Mouse (Mus musculus): ENCODE measurements around the gene Rpain.

The Rpain gene

DNA sequence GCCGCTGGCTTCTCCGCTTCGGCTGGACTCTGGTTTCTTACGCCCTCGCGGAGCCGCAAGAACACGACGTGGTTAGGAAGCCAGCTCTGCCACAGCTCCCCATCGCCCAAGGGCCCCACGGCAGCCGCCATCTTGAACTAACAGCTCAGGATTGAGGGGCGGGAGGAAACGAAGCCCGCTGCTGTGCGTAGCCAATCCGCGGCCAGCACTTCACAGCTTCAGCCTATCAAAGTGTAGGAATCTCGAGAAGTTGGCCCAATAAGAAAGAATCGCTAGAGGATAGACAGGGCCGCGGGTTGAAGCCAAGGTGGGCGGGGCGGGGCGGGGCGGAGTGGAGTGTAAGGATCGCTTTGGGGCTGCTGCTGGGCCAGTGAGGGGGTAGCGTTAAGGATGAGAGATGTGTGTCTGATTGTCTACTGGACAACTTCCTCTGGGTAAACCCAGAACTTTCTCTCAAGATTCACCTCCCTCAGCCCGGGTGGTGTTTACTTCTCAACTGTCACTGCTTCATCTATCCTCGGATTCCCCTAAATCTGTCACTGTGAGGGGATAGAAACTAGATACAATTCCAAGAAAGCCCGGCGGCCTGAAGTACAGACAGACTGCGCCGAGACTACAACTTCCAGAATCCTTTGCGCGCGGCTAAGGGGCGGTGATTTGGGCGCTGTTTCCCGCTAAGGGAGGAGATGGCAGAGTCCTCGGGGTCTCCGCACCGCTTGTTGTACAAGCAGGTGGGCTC lies at the start of gene Rpain, which contains the start of gene Nup88:
Gene Rpain (plus strand): TSS at position 393 of the 739 bp plus-strand sequence.
Gene Nup88 (minus strand): TSS at position 153 of the 739 bp plus-strand sequence.
- peak; percentile 100 for DNase-seq

DNA sequence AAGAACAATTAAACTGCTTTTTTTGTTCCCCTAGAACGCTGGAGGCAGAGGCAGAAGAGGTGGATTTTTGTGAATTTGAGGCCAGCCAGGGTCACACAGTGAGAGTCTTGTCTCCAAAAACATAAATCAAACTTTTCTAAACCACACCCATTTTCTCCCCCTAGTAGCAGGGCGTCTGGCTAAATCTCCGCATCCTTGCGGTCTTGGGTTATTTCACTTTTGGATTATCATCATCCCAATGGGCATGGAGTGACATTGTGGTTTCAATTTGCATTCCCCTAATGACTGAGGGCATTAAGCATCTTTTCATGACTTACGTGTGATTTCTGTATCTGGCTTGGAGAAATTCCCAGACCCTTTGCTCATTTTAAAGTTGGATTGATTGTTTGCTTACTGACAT lies 38.6 kb upstream of the Rpain start:
- peak; percentile 7 for DNase-seq

DNA sequence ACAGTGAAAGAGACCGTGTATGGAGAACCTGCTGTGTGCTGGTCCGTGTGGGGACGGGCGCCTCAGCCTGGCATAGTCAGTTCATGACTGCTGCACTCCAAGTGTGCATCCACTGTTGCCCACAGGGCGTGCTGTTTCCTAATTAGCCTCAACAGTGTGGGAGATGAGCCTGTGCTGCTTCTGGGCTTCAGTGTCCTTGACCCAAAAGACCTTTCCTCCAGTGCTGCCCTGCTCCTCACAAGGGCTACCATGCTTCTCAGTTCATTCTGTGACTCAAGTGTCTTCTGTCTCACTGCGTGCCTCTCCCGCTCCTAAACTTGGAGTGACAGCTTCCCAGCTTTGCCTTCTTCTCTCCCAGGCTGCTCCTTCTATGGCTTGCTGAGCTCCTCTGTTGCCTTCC lies 34.7 kb upstream of the Rpain start:
- DNase-seq = peak; percentile 52

DNA sequence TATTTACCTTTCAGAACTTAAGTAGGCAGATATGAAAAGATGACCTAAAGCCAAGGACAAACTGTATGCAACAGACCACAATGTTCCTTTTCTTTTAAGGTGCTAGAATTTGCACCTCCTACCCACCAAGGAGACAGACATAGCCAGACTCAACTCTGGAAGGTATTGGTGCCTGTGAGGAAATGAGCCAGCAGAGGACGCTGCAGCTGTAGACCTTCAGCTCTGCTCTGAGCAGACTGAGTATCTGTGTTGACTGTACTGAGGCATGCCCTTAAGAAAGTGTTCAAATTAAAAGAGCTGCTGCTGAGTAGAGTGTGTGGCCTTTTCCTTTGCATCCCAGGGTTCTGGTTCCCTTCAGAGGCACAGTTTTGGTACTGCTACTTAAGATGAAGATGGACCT lies 27.4 kb upstream of the Rpain start:
- no peak for DNase-seq

DNA sequence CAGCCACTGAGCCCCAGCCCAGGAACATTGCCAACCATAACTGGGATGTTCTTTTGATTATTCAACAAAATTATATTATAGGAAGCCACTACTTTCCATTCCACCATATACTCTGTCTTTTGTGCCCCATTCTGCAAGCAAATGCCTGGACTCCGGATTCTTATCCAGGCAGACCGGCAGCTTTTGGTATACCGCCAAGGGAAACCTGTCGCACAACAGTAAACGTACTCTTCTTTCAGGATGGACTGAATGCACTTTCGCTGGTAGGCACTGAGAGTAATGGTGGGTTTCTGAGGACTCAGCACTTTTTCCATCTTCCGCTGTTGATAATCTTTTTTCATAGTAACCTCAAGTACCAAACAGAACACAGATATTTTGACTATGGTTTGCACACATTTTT lies 26.4 kb upstream of the Rpain start:
- DNase-seq = no peak

DNA sequence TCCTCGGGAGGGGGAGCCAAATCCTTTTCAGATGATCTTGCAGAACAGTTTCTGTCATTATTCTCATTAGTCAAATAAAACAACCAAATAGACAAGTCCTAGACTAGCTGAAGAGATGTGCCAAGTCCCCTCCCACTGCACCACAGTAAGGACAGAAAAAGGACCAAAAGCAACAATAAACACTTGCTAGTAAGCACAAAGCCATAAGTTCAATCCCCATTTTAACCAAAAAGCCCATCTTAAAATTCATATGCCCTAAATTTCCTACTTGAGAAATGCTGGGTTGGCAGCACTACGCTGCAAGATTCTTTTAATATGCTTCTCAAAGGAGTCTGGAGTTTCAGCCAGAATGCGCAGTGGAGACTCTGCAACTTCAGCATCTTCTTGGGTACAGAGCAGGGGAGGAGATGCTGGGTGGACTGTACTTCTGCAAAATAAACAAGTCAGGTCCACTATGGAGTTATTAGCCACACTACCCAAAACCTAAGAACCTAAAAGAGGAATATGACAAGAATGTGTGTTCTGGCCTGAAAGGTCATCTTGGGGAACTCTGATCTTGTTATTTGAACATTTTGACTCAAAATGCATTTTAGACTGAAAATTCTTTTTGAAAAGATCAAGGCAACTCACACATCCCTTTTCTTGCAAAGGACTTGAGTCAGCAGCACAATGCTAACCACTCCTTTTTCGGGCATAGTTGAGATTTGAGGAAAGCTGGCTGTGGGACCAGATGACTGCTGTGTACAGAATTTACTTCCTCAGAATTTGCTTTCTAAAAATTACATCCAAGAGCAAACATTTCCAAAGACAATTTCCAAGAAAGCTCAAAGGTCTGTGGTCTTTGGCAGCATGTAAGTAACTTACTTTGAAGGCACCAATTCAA lies 24.8 kb upstream of the Rpain start:
- peak; percentile 92 for DNase-seq

DNA sequence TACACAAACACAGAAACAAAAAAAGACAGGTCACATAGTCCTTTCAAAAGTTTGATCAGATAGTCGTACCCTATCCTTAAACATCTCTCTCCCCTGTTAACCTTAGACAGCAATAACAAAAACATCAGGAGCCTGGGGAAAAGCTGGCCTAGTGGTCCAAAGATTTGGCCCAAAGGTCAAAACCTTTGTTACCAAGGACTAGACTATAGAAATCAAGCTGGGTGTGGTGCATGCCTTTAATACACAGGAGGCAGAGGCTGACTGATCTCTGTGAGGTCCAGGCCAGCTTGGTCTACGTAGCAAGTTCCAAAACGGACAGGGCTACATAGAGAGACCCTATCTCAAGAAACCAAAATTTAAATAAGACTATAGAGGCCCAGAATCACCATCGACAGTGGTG lies 15.3 kb upstream of the Rpain start:
- no peak for DNase-seq

DNA sequence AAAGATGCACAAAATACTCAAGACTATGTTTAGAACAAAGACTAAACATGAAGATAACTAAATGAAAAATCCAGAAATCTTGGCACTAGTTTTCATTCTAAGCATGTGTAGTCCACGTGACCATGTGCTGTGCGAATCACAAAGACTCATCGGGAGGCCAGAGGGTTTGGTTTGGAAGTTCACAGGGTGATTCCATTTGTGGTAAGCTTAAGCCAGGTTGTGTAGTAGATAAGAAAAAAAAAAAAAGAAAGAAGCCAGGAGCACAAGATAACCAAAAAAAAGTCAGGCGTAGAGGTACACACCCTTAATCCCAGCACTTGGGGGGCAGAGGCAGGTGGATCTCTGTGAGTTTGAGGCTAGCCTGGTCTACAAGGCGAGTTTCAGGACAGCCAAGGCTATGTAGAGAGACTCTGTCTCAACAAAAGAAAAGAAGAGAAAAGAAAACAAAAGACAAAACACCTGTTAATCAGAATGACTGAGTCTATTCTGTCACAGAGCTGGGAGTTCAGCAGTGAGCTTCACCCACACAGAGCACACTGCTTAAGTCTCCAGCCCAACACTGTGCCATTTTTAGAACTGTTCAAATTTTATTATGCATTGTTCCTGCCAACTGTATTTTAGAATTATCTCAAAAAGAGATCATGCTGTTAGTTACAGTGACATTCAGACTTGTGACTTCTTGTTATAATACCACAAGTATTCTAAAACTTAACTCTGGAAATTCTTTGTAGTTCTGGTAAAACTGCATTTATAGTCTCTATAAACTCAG lies 9.0 kb upstream of the Rpain start:
- DNase-seq = no peak

DNA sequence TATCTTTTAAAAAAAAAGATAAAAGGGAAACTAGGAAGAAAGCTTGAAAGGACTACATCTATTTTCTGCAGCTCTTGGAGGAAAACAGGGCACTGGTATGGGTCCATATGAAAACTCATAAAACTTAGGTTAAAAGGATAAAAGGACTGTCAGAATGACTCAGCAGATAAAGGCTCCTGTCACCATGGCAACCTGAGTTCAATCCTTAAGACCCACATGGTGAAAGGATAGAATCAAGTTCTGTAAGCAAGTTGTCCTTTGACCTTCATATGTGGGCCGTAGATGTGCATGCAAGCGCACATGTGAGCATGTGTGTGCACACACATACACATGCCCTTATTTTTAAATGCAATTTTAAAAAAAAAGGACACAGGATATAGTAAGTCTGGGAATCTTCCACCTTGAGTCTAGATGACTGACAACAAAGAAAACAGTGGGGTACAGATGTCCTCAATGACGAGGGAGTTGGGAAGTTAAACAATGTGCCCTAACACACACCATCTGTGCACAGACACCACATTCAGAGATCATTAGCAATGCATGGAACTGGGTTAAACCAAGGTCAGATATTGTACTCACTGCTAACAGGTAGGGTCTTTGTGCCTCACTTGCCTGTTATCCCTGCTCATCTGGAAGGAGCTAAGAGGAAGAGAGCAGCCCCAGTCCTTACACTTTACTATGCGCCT lies 5.6 kb upstream of the Rpain start:
- DNase-seq = no peak

DNA sequence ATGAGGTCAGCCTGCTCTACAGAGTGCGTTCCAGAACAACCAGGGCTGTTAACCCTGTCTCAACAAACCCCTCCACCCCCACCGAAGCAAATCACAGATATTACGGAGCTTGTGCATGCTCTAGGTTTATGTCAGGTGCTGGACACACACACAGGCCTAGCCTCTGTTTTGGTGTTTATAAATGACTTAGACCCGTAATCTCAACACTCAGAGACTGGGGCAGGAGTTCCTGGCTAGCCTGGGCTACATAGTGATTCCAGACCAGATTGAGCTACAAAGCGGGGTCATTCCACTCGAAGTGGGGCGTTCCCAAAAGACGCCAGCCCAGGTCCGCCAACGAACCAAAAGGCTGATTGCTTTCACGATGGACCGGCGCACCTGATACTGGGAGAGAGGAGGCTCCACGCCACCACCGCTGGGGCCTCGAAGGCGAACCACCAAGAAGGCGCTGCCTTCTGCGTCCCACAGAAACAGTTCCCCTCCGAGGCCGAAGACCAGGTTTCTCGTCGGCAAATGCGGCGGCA lies 680 bp upstream of the Rpain start:
- DNase-seq = no peak

DNA sequence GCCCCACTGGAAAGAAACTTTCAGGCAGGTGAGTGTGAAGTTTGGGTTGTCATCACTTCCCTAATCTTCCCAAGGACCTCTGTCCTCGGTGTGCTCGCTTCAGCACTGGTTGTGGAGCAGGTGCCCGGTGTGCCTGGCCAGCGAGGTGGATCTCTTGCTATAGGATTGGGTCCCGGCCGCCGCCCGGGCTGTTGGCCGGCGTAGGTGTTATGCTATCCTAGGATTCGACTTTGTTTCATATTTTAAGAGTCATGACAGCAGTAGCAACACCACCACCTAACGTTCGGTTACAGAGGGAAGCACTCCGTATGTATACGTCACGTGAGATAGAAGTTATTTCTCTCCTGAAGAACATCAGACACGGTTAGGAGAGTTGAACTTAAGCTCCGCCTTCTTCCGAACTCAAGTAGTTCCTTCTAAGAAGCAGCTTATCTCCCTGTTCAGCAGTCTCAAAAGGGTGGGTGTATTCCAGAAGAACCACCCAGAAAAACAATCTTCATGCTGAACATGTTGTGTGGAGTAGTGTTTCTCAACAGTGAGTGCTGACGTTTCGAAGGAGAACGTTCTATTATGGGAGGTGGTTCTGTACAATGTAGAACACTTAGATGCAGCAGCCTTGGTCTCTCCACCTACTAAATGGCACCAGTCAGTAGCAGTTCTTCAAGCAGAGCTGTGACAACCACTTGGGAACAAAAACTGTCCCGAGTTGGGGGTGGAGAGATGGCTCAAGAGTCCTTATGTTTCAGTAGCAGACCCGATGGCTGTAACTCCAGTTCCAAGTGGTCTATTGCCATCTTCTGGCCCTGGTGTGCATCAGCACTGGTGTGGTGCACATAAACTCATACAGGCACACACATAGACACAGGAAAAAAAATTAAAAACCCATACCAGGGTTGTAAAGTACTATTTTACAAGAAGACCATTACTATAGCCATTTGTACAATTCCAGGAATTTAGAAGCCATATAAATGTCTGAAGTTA lies 837 bp downstream of the Rpain start:
- no peak for DNase-seq

DNA sequence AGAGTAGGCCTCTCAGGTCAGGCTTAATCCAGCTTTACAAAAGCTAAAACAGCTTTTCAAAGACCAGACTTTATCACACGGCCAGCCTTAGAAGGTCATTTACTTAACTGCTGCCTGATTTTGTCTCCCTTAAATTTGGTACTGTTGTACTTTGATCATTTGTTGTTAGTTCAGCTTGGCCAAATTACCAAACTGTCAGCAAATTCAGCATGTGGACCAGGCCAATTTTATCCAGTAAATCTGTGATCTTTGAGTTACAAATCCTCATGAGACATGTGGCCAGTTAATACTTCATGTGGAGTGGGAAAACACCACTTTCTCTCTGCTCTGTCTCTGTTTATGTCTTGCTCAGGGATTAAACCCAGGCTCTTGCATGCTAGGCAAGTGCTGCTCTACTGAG lies 2.6 kb downstream of the Rpain start:
- no peak for DNase-seq

DNA sequence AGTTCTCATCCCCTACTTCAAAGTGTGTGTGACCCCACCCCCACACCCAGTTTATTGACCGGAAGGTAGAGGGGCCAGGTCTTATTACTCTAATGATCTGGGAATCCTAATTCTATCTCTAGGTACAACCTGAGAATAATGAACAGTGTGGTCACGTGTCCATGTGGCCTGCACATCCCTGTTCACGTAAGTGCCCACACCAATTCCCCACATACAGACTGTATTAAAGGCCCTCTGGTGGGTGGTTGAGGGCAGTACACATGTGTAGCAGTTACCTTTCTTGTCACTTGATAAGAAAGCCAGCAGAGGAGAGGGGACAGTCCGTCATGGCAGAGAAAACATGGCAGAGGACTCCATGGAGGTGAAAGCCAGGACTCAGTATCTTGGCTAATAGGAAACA lies 3.9 kb downstream of the Rpain start:
- DNase-seq = no peak

DNA sequence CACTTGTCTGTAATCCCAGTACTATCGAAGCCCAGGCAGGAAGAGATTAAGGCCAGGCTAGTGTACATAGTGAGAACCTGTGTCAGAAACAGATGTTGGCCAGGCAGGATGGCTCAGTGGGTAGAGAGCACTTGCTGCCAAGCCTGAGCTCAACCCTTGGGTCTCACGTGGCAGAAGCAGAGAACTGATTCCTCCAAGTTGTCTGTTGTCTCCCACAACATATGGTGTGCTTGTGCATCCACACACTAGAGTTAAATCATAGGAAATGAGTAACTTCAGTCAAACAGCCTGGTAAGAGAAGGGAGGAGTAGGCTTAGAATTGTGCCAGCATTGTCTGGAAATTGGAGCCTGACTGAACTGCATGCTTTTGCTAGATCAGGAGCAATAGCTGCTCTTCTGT lies 5.2 kb downstream of the Rpain start:
- DNase-seq = no peak

DNA sequence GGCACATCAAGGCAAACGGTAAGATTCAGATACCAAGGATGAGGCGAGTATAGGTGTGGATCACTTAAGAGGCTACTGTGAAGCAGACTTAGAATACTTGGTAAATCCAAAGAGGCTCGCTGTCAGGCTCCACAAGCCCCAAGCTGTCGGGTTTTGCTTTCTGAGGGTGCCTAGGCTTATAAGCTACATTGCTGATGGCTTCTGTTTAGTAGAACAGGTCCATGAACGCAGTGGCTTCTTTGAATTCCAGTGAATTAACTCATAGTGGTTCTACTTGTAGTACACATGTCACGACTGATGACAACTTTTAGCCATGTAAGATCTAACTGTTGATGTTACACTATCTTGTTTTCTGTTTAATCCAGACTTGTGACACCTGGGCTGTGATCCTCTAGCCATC lies 7.3 kb downstream of the Rpain start:
- no peak for DNase-seq

DNA sequence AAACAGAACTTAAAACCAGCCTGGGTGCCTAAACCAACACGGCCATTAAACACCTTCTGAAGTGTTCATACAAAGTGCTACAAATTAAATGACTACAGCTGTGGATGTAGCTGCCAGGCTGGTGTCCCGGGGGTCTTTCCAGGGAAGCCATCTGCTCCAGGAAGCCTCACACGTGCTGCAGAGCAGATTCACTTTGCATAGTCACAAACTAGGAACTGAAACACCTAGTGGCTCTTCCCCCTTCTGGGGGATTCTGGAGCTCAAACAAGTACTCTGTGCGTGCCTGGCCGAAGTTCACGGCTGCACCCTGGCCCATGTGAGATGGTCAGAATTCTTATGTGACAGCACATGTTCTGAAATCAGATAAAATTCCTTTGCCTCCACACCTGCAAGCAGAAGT lies 10.2 kb downstream of the Rpain start:
- no peak for DNase-seq

DNA sequence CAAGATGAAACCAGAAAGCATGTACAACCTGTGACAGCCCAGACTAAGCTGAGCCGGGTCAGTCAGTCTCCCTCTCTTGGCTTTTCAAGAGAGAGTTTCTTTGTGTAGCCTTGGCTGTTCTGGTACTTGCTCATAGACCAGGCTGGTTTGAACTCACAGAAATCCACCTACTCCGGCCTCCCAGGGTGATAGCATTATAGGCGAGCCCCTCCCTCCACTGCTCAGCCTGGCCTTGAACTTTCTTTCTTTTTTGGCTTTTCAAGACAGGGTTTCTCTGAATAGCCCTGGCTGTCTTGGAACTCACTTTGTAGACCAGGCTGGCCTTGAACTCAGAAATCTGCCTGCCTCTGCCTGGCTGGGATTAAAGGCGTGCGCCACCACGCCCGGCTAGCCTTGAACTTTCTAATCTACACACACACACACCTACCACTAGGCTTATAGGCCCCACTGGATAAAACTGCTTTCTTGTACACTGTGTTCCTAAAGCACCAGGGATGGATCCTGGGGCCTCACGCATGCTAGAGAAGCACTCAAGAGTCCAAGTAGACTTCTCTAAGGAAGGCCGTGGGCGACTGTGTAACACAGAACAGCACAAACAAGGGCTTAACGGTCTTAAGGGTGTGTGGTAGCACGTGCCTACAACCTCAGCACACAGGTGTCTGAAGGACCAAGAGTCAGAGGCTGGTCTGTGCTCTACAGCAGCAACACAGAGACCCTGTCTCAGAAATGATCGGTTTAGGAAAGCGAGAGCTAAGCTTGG lies 10.9 kb downstream of the Rpain start:
- DNase-seq = no peak

DNA sequence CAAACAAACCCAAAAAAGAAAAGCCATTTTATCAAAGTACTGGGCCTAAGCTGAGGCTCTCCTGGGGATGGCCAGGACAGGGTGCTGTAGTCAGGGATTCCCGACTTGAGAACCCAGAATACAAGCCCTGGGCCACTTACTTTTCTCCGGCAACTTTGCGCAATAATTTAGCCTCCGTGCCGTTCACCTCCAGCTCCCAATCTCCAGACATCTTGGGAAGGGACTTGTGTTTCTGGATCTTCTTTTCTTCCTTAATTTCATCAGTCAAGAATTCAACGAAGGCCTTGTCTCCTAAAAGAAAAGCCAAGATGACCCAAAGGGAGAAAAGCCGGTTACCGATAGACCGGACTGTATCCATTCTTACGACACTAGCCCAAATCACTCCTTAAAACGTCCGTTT lies 12.0 kb downstream of the Rpain start:
- no peak for DNase-seq

DNA sequence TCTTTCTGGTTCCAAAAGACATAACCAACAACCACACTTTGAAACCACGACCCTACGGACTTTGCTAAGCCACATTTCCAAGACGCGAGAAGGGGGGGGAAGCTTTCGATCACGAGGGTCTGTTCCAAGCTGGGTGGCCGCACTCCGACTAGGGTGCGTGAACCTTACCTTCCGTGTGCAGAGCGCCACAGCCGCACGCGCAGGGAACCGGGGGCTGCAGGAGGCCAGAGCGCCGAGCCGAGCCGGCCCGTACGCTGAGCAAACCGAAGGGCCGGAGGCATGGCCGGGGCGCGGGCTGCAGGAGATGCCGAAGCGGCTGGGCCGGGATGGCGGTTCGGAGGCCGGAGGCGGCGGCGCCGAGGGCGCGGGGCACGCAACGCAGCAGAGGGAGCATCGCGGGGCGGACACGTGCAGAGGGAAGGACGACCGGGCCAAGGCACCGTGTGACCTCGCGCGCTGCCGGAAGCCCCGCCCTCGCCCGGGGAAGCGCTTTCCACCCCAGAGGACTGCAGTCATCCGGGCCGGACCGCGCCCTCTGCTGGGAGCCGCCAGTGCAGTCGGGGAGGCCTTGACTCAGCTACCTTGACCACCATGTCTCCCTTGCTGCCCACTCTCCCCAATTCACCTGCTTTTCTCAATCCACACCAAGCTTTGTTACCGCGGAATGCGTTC lies 12.7 kb downstream of the Rpain start, which contains the start of gene C1qbp:
Gene C1qbp (minus strand): TSS at position 470 of the 672 bp plus-strand sequence.
- peak; percentile 99 for DNase-seq

DNA sequence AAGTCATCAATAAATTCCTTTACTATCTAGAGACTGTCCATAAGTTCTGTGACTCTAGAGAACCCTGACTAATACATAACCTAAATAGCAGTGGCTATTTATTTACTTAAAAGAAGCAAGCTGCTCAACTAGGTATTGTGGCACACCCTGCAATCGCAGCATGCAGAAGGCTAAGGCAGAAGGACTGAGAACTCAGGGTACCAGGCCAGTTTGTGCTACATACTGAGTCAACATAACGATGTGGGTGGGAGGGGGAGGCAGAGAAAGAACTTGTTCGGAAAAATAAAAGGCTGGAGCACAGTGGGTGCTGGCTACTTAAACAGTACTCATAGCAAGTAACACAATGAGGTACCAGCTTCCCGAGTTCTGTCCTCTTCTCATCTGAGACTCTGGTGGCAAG lies 31.2 kb downstream of the Rpain start:
- DNase-seq = peak; percentile 64

Data from heart, adult 11 months (tissue).